Mouse (Mus musculus) thymus, postnatal 4 days (tissue): ENCODE data around the gene Trim75.
"Not testable (repeated sequence)": the region's sequence is repeated elsewhere in the genome, so short reads cannot be mapped to it uniquely, and the experiment has no call there.

Source experiments
- DNase-seq: peaks from one replicate; pipeline ENCODE4 v3.0.0; 2021

The Trim75 gene

DNA sequence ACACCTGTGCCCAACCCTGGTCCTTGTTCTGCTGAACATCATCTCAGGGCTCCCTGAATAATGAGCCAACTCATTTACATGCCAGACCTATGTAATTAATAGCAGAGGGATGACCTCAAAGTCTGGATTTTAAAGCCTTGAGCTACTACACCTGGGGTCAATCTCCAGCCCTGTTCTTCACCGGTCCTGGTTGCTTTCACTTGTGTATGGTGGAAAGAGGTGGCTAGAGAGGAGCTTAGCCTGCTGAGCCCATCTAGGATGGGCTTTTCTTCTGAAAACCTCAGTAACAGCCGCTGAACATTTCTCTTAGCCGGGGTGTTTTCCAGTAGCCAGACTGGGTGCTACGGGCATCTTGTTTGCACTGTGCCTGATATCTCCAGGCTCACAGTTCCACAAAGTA, at the start of gene Trim75:
Gene Trim75, minus strand, starts transcription at position 101 of the 400 bp plus-strand sequence.
- DNase-seq, result no peak

DNA sequence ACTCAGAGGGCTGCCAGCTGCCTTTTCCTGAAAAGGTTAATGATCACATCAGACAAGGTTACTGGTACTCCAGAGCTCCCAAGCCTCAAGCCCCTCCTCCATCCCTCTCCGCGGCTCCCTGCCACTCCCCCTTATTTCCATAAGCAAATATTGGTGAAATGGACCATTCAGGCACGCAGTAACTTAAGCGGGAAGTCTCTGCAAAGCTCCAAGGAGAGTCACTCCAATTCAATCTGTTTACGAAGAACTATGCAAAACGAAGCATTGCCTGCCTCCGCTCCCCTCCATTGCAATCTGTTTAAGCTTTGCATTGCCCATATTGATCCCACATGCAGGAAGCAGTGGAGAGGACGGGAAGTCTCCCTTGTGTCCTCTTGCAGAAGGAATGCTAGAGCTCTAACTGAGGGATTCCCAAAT, 49.5 kb upstream of the Trim75 start, which contains the start of gene Apela:
Gene Apela, minus strand, starts transcription at position 220 of the 417 bp plus-strand sequence.
- no peak for DNase-seq

DNA sequence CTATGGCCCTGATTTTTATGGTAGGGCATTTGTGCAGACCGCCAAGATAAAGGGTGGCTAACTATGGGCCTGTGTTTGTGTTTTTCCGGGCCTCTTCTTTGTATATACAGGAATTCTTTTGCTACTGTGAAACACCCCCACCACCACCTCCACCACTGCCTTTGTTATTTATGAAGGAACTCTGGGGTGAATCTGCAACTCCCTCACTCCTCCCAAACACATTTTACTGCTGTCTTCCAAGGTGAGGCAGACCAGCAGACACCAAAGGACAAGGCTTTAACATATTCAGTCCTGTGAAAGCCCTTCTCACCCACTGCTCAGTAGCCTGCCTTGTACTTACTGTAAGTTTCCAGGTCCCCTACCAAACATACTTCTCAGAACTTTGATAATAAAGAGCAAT, 46.5 kb upstream of the Trim75 start:
- no peak for DNase-seq

DNA sequence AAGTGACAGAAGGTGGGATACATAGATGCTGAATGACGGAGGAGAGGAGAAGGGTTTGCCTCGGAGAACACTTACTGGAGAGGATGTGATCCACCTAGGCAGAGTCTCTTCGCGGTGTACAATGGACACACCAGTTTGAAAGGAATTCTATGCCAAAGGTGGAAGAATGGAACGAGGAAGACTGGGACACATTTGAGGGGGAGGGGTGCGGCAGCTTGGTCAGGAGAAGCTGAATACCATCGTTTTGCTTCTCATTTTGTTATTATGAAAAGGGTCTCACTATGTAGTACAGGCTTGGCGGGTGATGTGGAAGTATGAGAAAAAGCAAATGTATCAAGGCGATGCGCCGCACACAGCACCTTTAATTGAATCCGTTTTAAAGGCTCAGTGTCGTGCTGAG, 45.4 kb upstream of the Trim75 start:
- no peak for DNase-seq

DNA sequence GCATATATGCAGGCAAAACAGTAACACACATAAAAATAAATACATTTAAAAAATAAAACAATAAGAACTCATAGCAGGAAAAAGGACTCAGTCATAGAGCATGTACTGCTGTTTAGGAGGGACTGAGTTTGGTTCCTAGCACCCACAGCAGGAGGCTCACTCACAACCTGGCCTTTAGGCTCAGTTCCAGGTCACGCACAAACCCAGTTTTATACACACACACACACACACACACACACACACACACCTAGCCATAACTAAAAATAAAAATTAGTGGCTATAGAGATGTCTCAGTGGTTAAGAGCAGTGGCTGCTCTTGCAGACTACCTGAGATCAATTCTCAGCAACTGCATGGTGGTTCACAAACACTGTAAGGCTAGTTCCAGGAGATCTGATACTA, 44.5 kb upstream of the Trim75 start:
- DNase-seq, result no peak

DNA sequence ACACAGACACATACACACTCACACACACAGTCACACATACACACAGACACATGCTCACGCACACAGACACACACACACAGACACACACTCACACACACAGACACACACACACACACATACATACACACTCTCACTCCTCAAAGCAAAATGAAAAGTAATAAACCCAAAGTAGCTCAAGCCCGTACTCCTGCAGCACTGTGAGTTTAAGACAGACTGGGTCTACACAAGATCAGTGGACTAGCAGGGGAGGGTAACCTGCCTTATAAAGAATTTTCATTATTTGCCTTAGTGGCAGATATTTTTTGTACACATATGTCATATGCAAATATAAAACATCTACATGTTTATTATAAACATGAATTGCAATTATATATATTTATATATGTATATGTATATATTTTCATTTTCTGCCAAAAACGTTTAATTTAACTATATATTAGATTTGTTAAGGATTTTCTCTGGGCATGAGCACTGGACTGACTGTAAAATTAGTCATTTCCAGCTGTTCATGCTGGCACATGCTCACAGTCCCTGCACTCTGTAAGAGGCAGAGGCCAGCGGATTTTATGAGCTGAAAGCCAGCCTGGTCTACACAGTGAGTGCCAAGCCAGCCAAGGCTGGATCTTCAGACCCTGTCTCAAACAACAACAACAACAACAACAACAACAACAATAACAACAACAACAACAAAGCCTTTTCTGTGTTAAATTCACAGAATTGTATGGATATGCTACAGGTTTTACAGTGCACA, 43.3 kb upstream of the Trim75 start:
- DNase-seq, result no peak

DNA sequence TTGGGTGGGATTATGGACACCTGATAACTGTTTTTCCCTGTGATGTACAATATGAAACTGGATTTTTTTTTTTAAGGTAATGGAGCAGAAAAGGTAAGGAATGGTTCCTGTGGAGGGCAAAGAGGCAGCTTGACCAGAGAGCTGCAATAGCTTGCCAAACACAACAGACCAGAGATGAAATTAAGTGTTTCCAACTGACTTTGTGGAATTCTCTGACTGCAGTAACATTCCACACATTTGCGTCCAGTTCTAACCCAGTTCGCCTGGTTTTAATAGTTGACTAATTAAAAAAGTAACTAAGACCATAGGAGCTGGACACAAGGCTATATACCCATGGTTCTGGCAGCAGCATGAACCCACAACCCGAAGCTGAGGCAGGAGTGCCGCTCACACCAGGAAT, 42.1 kb upstream of the Trim75 start:
- no peak for DNase-seq

DNA sequence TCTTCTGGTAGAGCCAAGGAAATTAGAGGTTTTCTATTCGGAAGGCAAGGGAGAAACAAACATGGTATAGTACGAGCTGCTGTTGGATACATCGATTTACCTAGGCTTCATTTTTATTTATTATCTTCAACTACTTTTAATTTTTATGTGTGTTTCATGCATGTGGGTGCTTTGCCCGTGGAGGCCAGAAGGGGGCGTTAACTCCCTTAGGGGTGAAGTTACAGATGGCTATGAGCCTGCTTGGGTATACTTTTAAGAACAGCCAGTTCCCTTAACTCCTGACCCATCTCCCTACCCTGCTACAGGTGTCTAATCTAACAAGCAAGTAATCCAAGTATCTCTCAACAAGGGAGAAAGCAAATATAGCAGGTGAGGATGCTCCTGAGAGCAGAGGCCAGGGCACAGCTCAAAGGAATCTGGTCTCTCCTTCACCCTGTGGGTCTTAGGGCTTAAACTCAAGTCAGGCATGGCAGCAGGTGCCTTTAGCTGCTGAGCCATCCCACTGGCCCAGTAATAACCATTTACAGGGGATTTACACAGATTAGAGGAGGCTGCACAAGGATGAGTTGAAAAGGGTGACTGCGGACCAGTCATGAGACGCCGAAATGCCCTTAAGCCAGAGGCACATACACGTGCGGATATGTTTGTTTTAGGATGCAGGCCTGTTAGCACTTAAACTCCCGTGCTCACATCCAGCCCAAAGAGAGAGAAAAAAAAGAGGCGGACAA, 41.5 kb upstream of the Trim75 start:
- no peak for DNase-seq

DNA sequence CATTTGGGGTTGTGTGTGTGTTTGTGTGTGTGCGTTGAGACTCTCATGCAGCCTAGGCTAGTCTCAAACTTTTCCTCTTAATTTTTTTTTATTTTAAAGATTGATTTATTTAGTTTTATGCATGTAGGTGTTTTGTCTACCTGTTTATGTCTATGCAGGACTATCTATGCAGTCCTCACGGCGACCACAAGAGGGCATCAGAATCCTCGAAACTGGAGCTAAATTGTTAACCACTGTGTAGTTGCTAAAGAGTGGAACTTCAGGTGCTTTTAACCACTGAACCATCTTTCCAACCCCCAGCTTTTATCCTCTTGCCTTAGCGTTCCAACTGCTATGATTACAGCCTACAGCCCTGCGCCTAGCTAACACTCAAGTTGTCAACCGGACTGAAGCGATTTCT, 34.9 kb upstream of the Trim75 start:
- peak; percentile 68 for DNase-seq

DNA sequence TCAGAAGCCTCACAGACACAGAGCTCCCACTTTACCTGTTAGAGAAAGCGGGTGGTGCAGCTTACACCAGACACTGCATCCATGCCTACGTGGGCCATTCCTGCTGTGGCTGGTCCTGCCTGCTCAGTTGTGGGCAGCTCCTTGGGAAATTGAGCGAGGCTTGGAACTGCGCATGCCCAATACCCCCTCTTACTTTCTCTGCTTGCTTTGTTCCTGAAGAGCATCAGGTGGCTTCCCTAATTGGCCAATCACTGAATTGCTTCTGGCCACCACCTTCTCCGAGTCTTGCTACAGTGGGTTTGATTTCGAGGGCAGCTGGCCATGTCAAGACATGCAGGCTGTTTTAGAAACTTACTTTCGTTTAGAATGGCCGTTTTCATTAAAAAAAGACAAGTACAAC, 30.8 kb upstream of the Trim75 start, which contains the start of the genes Trim61 and Trim60:
Gene Trim61, minus strand, starts transcription at position 101 of the 400 bp plus-strand sequence.
Gene Trim60, minus strand, starts transcription at position 162 of the 400 bp plus-strand sequence.
- no peak for DNase-seq

DNA sequence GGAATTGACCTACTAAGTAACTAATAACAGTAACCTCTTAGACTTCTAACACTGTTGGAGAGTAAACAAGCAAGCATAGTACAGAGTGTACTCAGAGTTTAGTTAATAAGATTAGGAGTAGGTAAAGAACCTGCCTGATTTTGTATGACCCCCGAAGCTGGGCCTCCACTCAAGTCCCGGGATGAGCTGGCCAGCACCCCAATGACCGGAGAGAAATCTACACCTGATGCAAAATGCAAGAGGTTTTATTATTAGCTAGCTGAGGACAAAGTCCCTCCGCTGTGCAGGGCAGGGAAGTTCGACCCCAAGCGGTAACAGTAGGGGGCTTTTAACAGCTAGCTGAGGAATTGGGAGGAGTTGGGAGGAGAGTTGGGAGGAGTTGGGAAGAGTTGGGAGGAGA, 20.0 kb upstream of the Trim75 start:
- DNase-seq, result not testable (repeated sequence)

DNA sequence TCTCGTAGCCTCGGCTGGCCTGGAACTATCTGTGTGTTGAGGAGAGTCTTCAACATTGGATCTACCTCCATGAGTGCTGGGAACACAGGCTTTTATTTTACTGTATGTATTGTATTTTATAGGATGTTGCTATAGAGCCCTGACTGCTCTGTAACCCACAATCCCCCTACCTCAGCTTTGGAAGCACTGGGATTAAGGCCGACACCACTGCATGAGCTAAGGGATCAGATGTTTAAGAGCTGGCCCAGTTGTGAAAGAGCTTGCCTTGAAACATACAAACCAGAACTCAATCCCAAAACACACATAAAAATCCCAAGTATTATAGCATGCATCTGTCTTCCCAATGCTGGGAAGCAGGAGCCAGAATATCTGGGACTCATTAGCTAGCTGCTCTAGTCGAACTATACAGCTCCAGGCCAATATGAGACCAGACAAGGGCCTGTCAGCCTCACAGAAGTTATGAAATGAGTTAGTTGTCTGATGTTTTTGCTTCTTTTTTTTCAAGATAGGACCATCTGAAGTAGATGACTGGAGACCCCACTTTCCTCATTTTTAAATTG, 11.3 kb upstream of the Trim75 start:
- no peak for DNase-seq

DNA sequence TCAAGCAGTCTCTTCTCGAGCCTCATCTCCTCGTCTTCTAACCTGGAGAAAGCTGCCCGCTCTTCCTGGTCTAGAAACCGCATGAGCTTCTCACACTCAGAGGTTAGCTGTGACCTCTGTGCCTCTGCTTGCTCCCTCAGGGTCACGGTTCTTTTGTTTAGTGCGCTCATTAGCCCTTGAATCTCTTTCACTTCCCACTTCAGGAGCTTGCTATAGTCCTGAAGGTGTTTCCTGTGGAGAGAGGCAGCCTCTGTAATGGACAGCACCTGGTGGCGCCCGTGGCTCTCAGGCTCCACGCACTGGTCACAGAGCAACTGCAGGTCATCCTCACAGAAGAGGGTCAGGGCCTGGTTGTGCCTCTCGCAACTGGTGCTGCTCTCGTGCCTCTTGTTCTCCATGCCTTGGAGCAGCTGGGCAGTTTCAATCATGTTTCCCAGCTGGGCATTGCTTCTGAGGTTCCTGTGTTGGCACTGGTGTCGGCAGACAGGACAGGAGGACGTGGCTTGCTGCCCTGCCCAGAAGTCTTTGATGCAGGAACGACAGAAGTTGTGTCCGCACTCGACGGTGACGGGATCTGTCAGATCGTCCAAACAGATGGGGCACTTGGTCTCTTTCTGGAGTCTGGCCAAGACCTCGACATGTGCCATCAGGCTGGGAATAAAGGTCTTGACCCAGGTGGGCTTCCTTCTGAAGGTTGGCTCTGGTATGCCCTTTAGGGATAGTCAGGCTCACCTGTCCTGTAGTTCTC, 4.3 kb downstream of the Trim75 start:
- no peak for DNase-seq

DNA sequence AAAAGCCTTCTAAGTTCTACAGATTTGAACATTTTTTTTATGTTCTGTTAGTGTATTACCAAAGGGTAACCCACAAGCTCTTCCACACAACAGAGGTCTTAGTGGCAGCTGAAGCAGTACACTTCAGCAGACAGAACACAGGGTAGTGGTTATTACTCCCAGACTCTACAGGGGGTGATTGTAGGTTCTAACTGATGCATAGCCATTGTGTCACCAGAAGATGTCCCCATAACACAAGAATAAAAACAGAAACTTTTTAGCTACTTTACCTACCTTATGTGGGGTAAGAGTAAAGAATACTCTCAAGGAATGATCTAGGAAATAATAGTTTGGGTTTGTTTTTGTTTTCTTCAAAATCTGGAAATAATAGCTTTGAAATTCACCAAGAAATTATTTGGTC, 24.8 kb downstream of the Trim75 start:
- DNase-seq, result no peak

DNA sequence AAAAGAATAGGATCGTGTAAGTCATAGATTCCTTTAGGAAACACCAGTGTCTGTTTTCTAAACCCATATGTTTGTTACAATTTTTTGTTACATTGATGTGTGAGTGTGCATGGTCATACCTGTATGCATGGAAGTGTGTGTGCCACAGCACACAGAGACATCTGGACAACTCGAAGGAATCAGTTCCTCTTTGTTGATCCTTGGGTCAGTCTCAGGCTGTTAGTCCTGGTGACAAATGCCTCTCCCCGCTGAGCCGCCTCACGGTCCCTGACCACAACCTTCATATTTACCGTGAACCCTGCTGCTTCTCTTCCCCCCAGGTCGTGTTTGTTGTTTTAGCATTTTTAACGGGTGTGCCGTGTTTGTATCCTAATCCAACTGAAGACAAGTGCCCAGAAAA, 28.6 kb downstream of the Trim75 start:
- DNase-seq, result no peak

DNA sequence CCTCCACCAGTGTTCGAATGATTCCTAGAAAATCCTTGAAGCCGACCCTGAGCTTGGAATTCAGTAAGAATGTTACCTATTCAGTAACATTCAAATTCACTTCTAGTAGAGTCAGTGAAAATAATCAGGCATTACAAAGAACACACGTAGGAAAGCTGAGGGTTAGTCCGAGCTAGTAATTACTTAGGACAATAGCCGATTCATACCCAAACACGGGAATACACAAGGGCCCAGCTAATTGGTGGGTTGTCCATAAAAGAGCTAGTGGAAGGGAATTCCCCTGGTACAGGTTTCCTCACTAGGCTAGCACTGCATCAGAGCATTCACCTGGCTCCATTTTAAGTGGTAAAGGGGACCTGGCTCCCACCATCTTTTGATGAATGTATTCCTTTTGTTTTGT, 35.5 kb downstream of the Trim75 start:
- no peak for DNase-seq

DNA sequence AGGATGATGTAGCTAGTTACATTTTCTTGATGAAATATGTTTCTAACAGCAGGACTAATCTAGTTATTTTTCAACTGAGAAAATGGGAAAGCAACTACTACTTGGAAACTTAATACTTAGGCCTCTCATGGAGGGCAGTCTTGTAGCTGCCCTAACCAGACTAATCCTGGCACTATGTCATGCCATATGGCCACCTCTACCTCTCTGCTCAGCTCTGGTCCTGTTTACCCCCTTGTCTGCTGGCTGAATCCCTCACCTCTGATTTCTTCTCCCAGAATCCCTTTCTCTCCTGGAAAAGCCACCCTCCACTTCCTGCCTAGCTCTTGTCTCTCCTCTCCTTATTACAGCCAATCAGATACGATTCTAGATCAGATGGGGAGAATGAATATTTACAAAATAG, 39.3 kb downstream of the Trim75 start:
- no peak for DNase-seq

DNA sequence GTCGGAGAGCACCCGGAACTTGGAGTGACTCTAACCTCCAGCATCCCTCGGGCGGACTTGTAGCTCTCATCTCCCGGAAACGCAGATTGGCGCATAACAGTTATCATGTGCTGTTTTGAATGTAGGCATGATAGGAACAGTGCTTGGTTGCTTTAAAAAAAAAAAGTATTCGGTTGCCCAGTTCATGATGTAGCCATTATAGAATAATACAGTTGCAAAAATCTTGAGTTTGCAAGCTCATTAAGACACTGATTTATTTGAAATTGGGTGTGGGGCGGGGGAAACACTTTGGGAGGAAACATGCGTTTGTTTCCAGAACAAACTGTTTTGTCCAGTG, 40.0 kb downstream of the Trim75 start:
- DNase-seq, result no peak

DNA sequence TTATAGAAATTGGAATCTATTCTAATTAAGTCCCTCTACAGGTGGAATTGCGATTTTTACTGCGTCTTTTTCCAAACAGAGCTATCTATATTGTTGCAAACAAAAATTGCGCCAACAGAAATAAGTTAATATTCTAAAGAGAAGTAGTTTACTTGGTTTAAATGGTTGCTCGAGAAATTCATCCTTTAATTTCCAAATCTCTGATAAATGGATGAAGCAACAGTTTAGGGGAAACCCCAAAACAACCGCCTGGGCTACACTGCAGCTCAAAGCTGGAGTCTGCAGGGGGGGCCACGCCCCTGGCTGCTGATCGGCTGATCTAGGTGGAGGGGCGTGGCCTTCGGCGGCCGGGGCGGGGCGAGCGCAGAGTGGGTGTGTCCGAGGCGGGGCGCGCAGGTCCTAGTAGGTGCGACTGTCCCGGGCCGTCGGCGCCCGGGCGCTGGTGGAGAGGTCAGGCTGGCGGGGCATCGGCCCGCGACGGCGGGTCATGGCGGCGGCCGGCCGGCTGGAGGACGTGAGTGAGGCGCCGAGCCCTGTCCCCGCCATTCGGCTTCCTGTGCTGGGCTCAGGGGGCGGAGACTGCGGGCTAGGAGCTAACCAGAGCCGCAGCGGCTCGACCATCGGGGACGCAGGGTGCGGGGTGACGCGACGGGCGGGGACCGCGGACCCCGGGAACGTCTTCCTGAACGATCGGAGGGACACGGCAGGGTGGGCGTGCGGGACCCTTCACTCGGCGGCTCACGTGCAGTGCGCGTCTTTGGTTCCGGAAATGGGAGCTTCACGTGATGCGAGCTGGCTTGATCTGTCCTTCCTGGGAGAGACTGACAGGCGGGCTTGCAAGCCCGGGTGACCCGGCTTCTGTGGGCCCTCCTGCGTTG, 40.6 kb downstream of the Trim75 start, which contains the start of gene Tmem192:
Gene Tmem192, plus strand, starts transcription at position 366 of the 878 bp plus-strand sequence.
- peak; percentile 98 for DNase-seq

DNA sequence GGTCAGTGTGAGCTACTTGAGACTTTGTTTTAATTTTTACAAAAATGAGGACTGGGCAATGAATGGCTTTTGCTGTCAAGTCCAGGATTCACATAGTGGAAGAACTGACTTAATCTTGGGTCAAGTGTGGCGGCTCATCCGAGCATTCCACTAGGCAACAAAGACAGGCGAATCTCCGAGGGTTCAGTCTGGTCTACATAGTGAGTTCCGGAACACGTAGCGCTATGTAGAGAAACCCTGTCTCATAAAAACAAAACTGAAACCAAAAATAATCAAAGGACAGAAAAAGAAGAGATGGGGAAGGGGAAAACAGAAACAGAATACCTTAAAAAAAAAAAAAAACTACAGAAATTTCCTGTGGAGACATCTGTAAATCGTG, 41.2 kb downstream of the Trim75 start:
- peak; percentile 35 for DNase-seq

DNA sequence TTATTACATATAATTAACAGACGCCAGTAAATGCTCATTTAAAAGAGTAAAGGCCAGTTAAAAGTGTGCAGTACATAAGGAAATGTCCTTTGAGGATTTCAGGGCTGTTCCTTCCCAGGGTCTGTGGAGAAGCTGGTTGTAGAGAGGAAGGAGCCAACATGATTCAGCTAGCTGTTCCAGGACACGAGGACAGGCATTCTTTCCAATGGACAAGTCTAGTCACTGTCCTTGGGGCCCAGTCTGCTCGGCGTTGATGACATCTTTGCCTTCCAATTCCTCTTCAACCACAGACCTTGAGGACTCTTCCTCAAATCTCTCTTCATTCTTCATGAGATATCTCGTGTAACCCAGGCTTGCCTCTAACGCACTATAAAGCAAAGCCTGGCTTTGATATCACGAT, 42.0 kb downstream of the Trim75 start:
- no peak for DNase-seq

DNA sequence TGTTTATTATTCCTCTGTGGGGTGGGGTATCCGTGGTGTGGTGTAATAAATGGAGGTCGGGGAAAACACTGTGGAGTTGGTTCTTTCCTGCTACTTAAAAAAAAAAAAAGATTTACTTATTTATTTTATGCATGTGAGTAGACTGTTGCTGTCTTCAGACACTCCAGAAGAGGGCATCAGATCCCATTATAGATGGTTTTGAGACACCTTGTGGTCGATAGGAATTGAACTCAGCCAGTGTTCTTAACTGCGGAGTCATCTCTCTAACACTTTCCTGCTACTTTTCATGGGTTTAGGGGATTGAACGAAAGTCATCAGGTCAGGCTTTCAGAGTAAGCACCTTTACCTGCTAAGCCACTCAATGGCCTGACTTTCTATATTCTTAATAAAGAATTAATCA, 42.8 kb downstream of the Trim75 start:
- peak; percentile 30 for DNase-seq
